Mouse (Mus musculus): ENCODE measurements at regions not wholly inside any gene's neighbourhood (a gene's known extent, or its start where the extent isn't known, plus 50 kb on each side); places are given as distances from the start of the nearest gene placed in this dataset.
A peak's percentile ranks its signal among the peaks of the same experiment; 100 is the strongest.

GRCm38 (mm10) chr2:45408136-45408535, 290.9 kb upstream of the Zeb2 start:
- no peak for DNase-seq (ENCODE audit: extremely low read depth, low read depth, low spot score)

- DNase-seq (ENCODE audit: extremely low read depth, low read depth, low spot score), result no peak
Measured at GRCm38 (mm10) chr2:45389902-45390492, 272.8 kb upstream of the Zeb2 start.

- no peak for DNase-seq (ENCODE audit: extremely low read depth, low read depth, low spot score)
Measured at GRCm38 (mm10) chr2:45371268-45371667, 254.1 kb upstream of the Zeb2 start.

GRCm38 (mm10) chr2:45370615-45370968, 253.4 kb upstream of the Zeb2 start:
- DNase-seq (ENCODE audit: extremely low read depth, low read depth, low spot score), result no peak

- DNase-seq (ENCODE audit: extremely low read depth, low read depth, low spot score), result no peak
Measured at GRCm38 (mm10) chr2:45369914-45370614, 252.9 kb upstream of the Zeb2 start.

- DNase-seq (ENCODE audit: extremely low read depth, low read depth, low spot score), result no peak
Measured at GRCm38 (mm10) chr2:45369432-45369831, 252.2 kb upstream of the Zeb2 start.

- peak; percentile 16 for DNase-seq (ENCODE audit: extremely low read depth, low read depth, low spot score)
Measured at GRCm38 (mm10) chr2:45367436-45368193, 250.4 kb upstream of the Zeb2 start.

- no peak for DNase-seq (ENCODE audit: extremely low read depth, low read depth, low spot score)
Measured at GRCm38 (mm10) chr2:45357266-45357665, 240.1 kb upstream of the Zeb2 start.

GRCm38 (mm10) chr2:45356558-45357170, 239.5 kb upstream of the Zeb2 start:
- DNase-seq (ENCODE audit: extremely low read depth, low read depth, low spot score), result no peak

GRCm38 (mm10) chr2:45356021-45356420, 238.8 kb upstream of the Zeb2 start:
- DNase-seq (ENCODE audit: extremely low read depth, low read depth, low spot score), result no peak

- DNase-seq (ENCODE audit: extremely low read depth, low read depth, low spot score), result no peak
Measured at GRCm38 (mm10) chr2:45351529-45352133, 234.4 kb upstream of the Zeb2 start.

GRCm38 (mm10) chr2:45346358-45346757, 229.2 kb upstream of the Zeb2 start:
- no peak for DNase-seq (ENCODE audit: extremely low read depth, low read depth, low spot score)

- DNase-seq (ENCODE audit: extremely low read depth, low read depth, low spot score), result no peak
Measured at GRCm38 (mm10) chr2:45339866-45340265, 222.7 kb upstream of the Zeb2 start.

GRCm38 (mm10) chr2:45338809-45339208, 221.6 kb upstream of the Zeb2 start:
- no peak for DNase-seq (ENCODE audit: extremely low read depth, low read depth, low spot score)

GRCm38 (mm10) chr2:45316945-45317565, 199.9 kb upstream of the Zeb2 start:
- DNase-seq (ENCODE audit: extremely low read depth, low read depth, low spot score), result peak; percentile 8

- peak; percentile 2 for DNase-seq (ENCODE audit: extremely low read depth, low read depth, low spot score)
Measured at GRCm38 (mm10) chr2:45287530-45288009, 170.4 kb upstream of the Zeb2 start.

- DNase-seq (ENCODE audit: extremely low read depth, low read depth, low spot score), result no peak
Measured at GRCm38 (mm10) chr2:45283811-45284210, 166.6 kb upstream of the Zeb2 start.

- no peak for DNase-seq (ENCODE audit: extremely low read depth, low read depth, low spot score)
Measured at GRCm38 (mm10) chr2:45279490-45279889, 162.3 kb upstream of the Zeb2 start.

- DNase-seq (ENCODE audit: extremely low read depth, low read depth, low spot score), result no peak
Measured at GRCm38 (mm10) chr2:45277602-45278001, 160.4 kb upstream of the Zeb2 start.

- no peak for DNase-seq (ENCODE audit: extremely low read depth, low read depth, low spot score)
Measured at GRCm38 (mm10) chr2:45276703-45277102, 159.5 kb upstream of the Zeb2 start.

- DNase-seq (ENCODE audit: extremely low read depth, low read depth, low spot score), result no peak
Measured at GRCm38 (mm10) chr2:45270035-45270434, 152.8 kb upstream of the Zeb2 start.

Measured in fat pad, adult 2 months (tissue).